Mouse (Mus musculus): ENCODE measurements around the gene Cox7a2l. TPM values are rescaled to one million over a fixed set of nuclear protein-coding genes. Genes with fewer than 3 reads are reported as not detected.

The Cox7a2l gene
- total and polyA plus RNA-seq, 3 experiments = 206 TPM; not detected in 1

GRCm38 (mm10) chr17:83545259-83545658, 28.1 kb upstream of the Cox7a2l start:
- Histone ChIP-seq H3K27me3 (ENCODE audit: control insufficient read depth in 1 of 2, insufficient read depth in 2 of 2, low read length in 2 of 2) (peaks cover 0 to 2% of the 10 kb centered on the region in 2 experiments; a peak in 1 of 4 replicates), H3K4me1 (ENCODE audit: control insufficient read depth in 1 of 2, insufficient read depth in 2 of 2, low read length in 2 of 2) (peaks cover 0 to 3% of the 10 kb centered on the region in 2 experiments; a peak in 1 of 4 replicates), H3K9me3 (replicated peaks; ENCODE audit: insufficient read depth, low read length) (no peaks in the 10 kb centered on the region), H3K9ac (ENCODE audit: control insufficient read depth, low read depth, low read length, poor library complexity, severe bottlenecking) (no peak overlapping the region), H3K27ac (ENCODE audit: control insufficient read depth, low read depth, low read length) (no peak overlapping the region), H3K36me3 (ENCODE audit: control insufficient read depth in 1 of 2, insufficient read depth in 2 of 2, low read length in 2 of 2) (no peaks in the 10 kb centered on the region), H3K79me2 (ENCODE audit: control insufficient read depth, insufficient read depth, low read length, poor library complexity) (no peaks in the 10 kb centered on the region), H3K4me3 (ENCODE audit: control insufficient read depth in 1 of 2, insufficient read depth in 1 of 2, low read depth in 2 of 2, low read length in 2 of 2) (no peak overlapping the region)
- TF ChIP-seq ZC3H11A (IDR thresholded peaks at IDR 0.05; ENCODE audit: low read depth, low read length) = no peak
- TF ChIP-seq TBP (IDR thresholded peaks at IDR 0.05; ENCODE audit: low read depth, low read length) = no peak
- no peak for TF ChIP-seq USF1 (IDR thresholded peaks at IDR 0.05; ENCODE audit: low read depth, low read length)
- no peak for TF ChIP-seq NRF1 (IDR thresholded peaks at IDR 0.05; ENCODE audit: insufficient read depth, low read depth, low read length, poor library complexity, severe bottlenecking)
- no peak for TF ChIP-seq ZKSCAN1 (IDR thresholded peaks at IDR 0.05; ENCODE audit: low read depth, low read length)
- TF ChIP-seq MXI1 (IDR thresholded peaks at IDR 0.05; ENCODE audit: low read depth, low read length) = no peak
- TF ChIP-seq MYB (IDR thresholded peaks at IDR 0.05; ENCODE audit: low read depth, low read length) = no peak
- no peak for TF ChIP-seq NELFE (IDR thresholded peaks at IDR 0.05; ENCODE audit: low read depth, low read length)
- TF ChIP-seq TAL1 (IDR thresholded peaks at IDR 0.05; ENCODE audit: low read length) = no peak
- no peak for TF ChIP-seq HCFC1 (IDR thresholded peaks at IDR 0.05; ENCODE audit: low read depth, low read length)
- TF ChIP-seq POLR2A (IDR thresholded peaks at IDR 0.05; ENCODE audit: control insufficient read depth in 1 of 2, insufficient read depth in 1 of 2, low read depth in 1 of 2, low read length in 2 of 2, poor library complexity in 1 of 2) = no peak
- TF ChIP-seq CHD1 (IDR thresholded peaks at IDR 0.05; ENCODE audit: low read depth, low read length) = no peak
- DNase-seq (ENCODE audit: low read depth, low spot score) = no peak

- Histone ChIP-seq H3K9ac (ENCODE audit: control insufficient read depth, low read depth, low read length, poor library complexity, severe bottlenecking) (no peak overlapping the region), H3K79me2 (ENCODE audit: control insufficient read depth, insufficient read depth, low read length, poor library complexity) (no peaks in the 10 kb centered on the region), H3K4me1 (ENCODE audit: control insufficient read depth in 1 of 2, insufficient read depth in 2 of 2, low read length in 2 of 2) (no peaks in the 10 kb centered on the region), H3K27me3 (ENCODE audit: control insufficient read depth in 1 of 2, insufficient read depth in 2 of 2, low read length in 2 of 2) (peaks cover 2 to 3% of the 10 kb centered on the region in 2 experiments), H3K27ac (ENCODE audit: control insufficient read depth, low read depth, low read length) (no peak overlapping the region), H3K36me3 (ENCODE audit: control insufficient read depth in 1 of 2, insufficient read depth in 2 of 2, low read length in 2 of 2) (no peaks in the 10 kb centered on the region), H3K9me3 (replicated peaks; ENCODE audit: insufficient read depth, low read length) (no peaks in the 10 kb centered on the region), H3K4me3 (ENCODE audit: control insufficient read depth in 1 of 2, insufficient read depth in 1 of 2, low read depth in 2 of 2, low read length in 2 of 2) (no peak overlapping the region)
- DNase-seq (ENCODE audit: low read depth, low spot score) = no peak
- no peak for TF ChIP-seq MAFK (IDR thresholded peaks at IDR 0.05; ENCODE audit: borderline replicate concordance, low read depth, low read length)
- TF ChIP-seq TBP (IDR thresholded peaks at IDR 0.05; ENCODE audit: low read depth, low read length) = no peak
- no peak for TF ChIP-seq CHD1 (IDR thresholded peaks at IDR 0.05; ENCODE audit: low read depth, low read length)
- no peak for TF ChIP-seq POLR2AphosphoS5 (IDR thresholded peaks at IDR 0.05; ENCODE audit: borderline replicate concordance, low read depth, low read length)
- no peak for TF ChIP-seq ZC3H11A (IDR thresholded peaks at IDR 0.05; ENCODE audit: low read depth, low read length)
- TF ChIP-seq POLR2AphosphoS2 (IDR thresholded peaks at IDR 0.05; ENCODE audit: low read length) = no peak
- no peak for TF ChIP-seq JUND (IDR thresholded peaks at IDR 0.05; ENCODE audit: low read depth, low read length)
These were observed 25.3 kb upstream of the Cox7a2l start for GRCm38 (mm10) chr17:83542424-83542823.
